Mouse (Mus musculus) embryonic facial prominence, embryonic 13.5 days (tissue): ENCODE results near the gene Ccdc157. TPM values are rescaled to one million over a fixed set of nuclear protein-coding genes. Genes with fewer than 3 reads are reported as not detected.
A peak's percentile ranks its signal among the peaks of the same experiment; 100 is the strongest.

Source experiments
- ATAC-seq: fragments of 200-750 bp; cut with Nextera tagmentation; 2 replicates; pipeline ENCODE4 v1.8.0; 2017; ENCODE audit warnings: low read depth; ENCODE audit not compliant: insufficient number of reproducible peaks, insufficient read depth, low FRiP score, low TSS enrichment
- H3K27ac ChIP-seq: fragments of 300-500 bp; sonication (generic); 2 replicates; pipeline ENCODE4 v1.5.1; 2015; ENCODE audit warnings: moderate library complexity, mild to moderate bottlenecking, inconsistent platforms
- H3K27me3 ChIP-seq: fragments of 300-500 bp; sonication (generic); 2 replicates; pipeline ENCODE4 v1.6.1; 2015; ENCODE audit warnings: mild to moderate bottlenecking, inconsistent platforms
- H3K36me3 ChIP-seq: fragments of 300-500 bp; sonication (generic); 2 replicates; pipeline ENCODE4 v1.6.1; 2015; ENCODE audit warnings: mild to moderate bottlenecking, inconsistent platforms
- H3K4me1 ChIP-seq: fragments of 300-500 bp; sonication (generic); 2 replicates; pipeline ENCODE4 v1.6.1; 2015; ENCODE audit warnings: inconsistent platforms
- H3K4me2 ChIP-seq: fragments of 300-500 bp; sonication (generic); 2 replicates; pipeline ENCODE4 v1.6.1; 2015; ENCODE audit warnings: moderate library complexity, mild to moderate bottlenecking, inconsistent platforms
- H3K4me3 ChIP-seq: fragments of 300-500 bp; sonication (generic); 2 replicates; pipeline ENCODE4 v1.5.1; 2015; ENCODE audit warnings: mild to moderate bottlenecking, inconsistent platforms
- H3K9ac ChIP-seq: fragments of 300-500 bp; sonication (generic); 2 replicates; pipeline ENCODE4 v1.6.1; 2015; ENCODE audit warnings: mild to moderate bottlenecking, inconsistent platforms
- H3K9me3 ChIP-seq: fragments of 300-500 bp; sonication (generic); 2 replicates; pipeline ENCODE4 v1.6.1; 2016; ENCODE audit warnings: inconsistent platforms
- WGBS: fragments of 180-500 bp; shearing (Covaris S2); methylation state at CpG from one replicate; pipeline ENCODE4 v1.1.7; 2015; ENCODE audit warnings: mixed read lengths; 5-methylcytosine and 5-hydroxymethylcytosine counted together
- microRNA-seq: library from miRNA; unstranded; fragments of <30 nt; microRNA quantifications from one replicate; pipeline ENCODE4, GENCODE M21; 2016
- polyA plus RNA-seq: library from polyadenylated mRNA; unstranded; fragments of >200 nt; fragmentation: Nextera tagmentation; extraction: Ambion mirVana; gene quantifications from 2 replicates; pipeline ENCODE4 v1.2.1, GENCODE M21; 2015

Ccdc157 gene
- polyA plus RNA-seq, 1 experiment from 2014 or later: 8.2 TPM

DNA sequence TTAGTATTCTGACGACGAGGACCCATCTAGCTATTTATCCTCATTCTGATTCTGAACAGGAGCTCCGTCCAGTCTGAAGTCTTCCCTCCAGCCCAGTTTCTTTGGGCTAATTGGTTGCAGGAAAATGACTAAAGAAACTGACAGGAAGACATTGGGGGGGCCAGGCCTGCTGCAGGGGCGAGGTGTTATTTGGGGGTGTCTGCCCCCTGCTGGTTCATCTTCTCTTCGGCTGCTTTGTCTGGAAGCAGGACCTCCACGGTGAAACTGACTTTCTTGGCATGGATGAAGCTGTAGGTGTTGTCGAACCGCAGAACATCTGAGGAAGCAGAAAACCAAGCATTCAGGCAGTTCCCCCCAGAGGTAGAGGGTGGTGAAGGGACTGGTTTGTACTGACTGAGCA, 62.0 kb downstream of the Ccdc157 start:
- 67% methylated on average over 8 of the region's 8 CpGs for WGBS
- H3K4me3 ChIP-seq: no peak overlapping the region

DNA sequence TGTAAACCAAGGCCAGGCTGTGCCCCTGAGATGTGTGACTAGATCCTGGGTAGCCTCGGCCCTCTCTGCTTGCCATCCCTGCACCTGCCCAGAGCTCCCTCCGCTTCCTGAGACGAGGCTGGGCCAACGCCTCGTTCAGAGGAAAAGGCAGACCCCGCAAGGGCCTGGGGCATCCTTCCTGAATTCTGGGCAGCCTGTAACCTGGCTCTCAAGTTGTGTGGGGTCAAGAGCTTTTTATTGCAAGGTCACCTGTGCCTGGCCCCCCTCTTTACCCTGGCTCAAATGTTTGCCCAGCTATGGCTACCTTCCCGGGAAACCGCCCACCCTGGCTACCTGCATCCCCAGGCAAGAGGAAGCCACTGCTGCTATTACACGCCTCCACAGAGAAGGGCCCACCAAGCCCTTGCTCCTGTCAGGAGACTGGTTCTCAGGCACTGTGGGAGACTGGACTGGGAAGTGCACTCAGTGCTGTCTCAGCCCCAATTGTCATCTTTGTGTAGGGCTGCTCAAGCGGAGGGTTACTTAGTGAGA, 62.9 kb downstream of the Ccdc157 start:
- Histone ChIP-seq H3K4me1 (peaks cover 25% of the 10 kb centered on the region), H3K4me3 (peak overlapping the region; percentile 56), H3K27ac (peak overlapping the region; percentile 87), H3K4me2 (peak overlapping the region; percentile 88), H3K9me3 (no peaks in the 10 kb centered on the region), H3K9ac (peak overlapping the region; percentile 85), H3K36me3 (peaks cover 2% of the 10 kb centered on the region; the same call in 1 of the 2 replicates), H3K27me3 (no peaks in the 10 kb centered on the region)
- WGBS: 34% methylated on average over 10 of the region's 10 CpGs
- no peak for ATAC-seq

More for the DNA sequence above, 62.0 kb downstream of the Ccdc157 start:
- Histone ChIP-seq H3K9ac (no peak overlapping the region), H3K36me3 (0 out of 2 replicates have a peak, but pooled peaks cover 2% of the 10 kb centered on the region), H3K4me2 (no peak overlapping the region), H3K27me3 (no peaks in the 10 kb centered on the region), H3K4me1 (peaks cover 25% of the 10 kb centered on the region), H3K9me3 (no peaks in the 10 kb centered on the region), H3K27ac (no peak overlapping the region)
- no peak for ATAC-seq

DNA sequence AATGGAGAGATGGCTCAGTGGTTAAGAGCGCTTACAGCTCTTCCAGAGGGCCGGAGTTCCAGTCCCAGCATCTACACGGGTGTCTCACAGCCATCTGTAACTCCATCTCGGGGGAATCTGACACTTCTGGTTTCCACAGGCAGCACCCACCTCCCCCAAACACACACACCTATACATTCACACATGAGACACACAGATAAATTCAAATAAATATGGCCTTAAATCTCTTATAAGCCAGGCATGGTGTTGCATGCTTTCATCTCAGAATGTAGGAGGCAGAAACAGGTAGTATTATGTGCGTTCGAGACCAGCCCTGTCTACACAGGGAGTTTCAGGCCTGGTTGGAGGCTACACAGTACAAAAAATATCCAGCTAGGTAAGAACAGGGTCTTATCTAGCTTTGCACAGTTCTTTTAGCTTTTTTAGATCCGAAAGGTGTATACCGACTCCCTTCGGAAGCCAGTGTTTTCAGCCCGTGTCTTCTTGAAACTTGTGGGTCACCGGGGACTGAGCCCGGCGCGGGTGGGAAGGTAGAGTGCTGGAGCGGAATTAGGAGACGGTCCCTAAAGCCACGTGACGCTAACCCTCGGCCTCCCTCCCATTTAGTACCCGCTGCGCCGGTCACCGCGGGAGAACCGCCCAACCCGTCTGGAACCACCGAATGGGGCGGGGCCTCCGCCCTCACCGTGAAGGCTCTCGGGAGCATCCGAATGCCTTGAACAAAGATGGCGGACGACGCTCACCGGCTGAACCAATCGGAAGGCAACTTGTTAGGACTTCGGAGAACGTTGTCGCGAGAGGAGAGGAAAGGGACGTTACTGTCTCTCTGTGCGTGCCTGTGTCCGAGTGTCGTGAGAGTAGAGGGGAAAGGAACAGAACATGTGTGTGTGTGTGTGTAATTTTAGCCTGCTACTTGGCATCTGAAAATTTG, 63.8 kb downstream of the Ccdc157 start:
- no peaks in the 10 kb centered on the region for H3K9me3 ChIP-seq
- peaks cover 11% of the 10 kb centered on the region; the same call in 1 of the 2 replicates for H3K36me3 ChIP-seq
- peak overlapping the region; percentile 88 for H3K27ac ChIP-seq
- ATAC-seq: peak; percentile 94
- H3K4me3 ChIP-seq: peak overlapping the region; percentile 56
- 2% methylated on average over 45 of the region's 45 CpGs for WGBS
- H3K27me3 ChIP-seq: no peaks in the 10 kb centered on the region
- peak overlapping the region; percentile 85 for H3K9ac ChIP-seq
- peak overlapping the region; percentile 88 for H3K4me2 ChIP-seq
- peaks cover 25% of the 10 kb centered on the region for H3K4me1 ChIP-seq

GRCm38 (mm10) chr11:4095171-4096053, 64.7 kb downstream of the Ccdc157 start, which contains the start of gene Mtfp1:
Gene Mtfp1 (minus strand): TSS chr11:4095445.
- peak within 1 kb of the TSS; percentile 88 for H3K4me2 ChIP-seq
- H3K9me3 ChIP-seq: no peaks in the 10 kb centered on the region
- no peak for ATAC-seq
- H3K27me3 ChIP-seq: no peaks in the 10 kb centered on the region
- peaks cover 15% of the 10 kb centered on the region; the same call in 1 of the 2 replicates for H3K36me3 ChIP-seq
- peaks cover 25% of the 10 kb centered on the region for H3K4me1 ChIP-seq
- peak within 1 kb of the TSS; percentile 88 for H3K27ac ChIP-seq
- peak within 1 kb of the TSS; percentile 56 for H3K4me3 ChIP-seq
- WGBS: 7% methylated on average over 33 of the region's 34 CpGs
- peak within 1 kb of the TSS; percentile 67 for H3K9ac ChIP-seq

GRCm38 (mm10) chr11:4094378-4095170, 65.5 kb downstream of the Ccdc157 start:
- H3K4me2 ChIP-seq: peak overlapping the region; percentile 88
- no peaks in the 10 kb centered on the region for H3K9me3 ChIP-seq
- H3K36me3 ChIP-seq: peaks cover 15% of the 10 kb centered on the region; the same call in 1 of the 2 replicates
- ATAC-seq: no peak
- WGBS: 7% methylated on average over 23 of the region's 24 CpGs
- H3K4me1 ChIP-seq: peaks cover 25% of the 10 kb centered on the region
- no peaks in the 10 kb centered on the region for H3K27me3 ChIP-seq
- peak overlapping the region; percentile 88; the same call in 1 of the 2 replicates for H3K27ac ChIP-seq
- peak overlapping the region; percentile 56 for H3K4me3 ChIP-seq
- peak overlapping the region; percentile 67 for H3K9ac ChIP-seq

- Histone ChIP-seq H3K4me3 (peak overlapping the region; percentile 56; the same call in 1 of the 2 replicates), H3K9ac (no peak overlapping the region), H3K36me3 (peaks cover 15% of the 10 kb centered on the region; the same call in 1 of the 2 replicates), H3K4me2 (peak overlapping the region; percentile 88), H3K4me1 (peaks cover 25% of the 10 kb centered on the region), H3K27me3 (no peaks in the 10 kb centered on the region), H3K9me3 (no peaks in the 10 kb centered on the region), H3K27ac (no peak overlapping the region)
- 86% methylated on average over 18 of the region's 18 CpGs for WGBS
- no peak for ATAC-seq
These were observed 66.4 kb downstream of the Ccdc157 start for GRCm38 (mm10) chr11:4093459-4094377.

Small RNA genes within 50 kb of the gene (microRNA-seq; reads per million reads assigned to microRNA genes)
- 5.4 reads per million, percentile 19 among the genes with 10 or more reads in this experiment for gene Mir3060

Other genes starting within 250 kb of the Ccdc157 start
- gene Slc35e4, start 245.6 kb downstream of the Ccdc157 start, polyA plus RNA-seq: 7.7 and 8.6 TPM in 2 replicates
- gene Tcn2, start 228.1 kb downstream of the Ccdc157 start, polyA plus RNA-seq: 38.9 and 42.1 TPM in 2 replicates
- gene Pes1, start 196.3 kb downstream of the Ccdc157 start, polyA plus RNA-seq: 78.6 and 80.9 TPM in 2 replicates
- 0.17 TPM in 1 of 2 replicates, not detected in the other for gene 4930556J24Rik, start 183.5 kb downstream of the Ccdc157 start, polyA plus RNA-seq
- 2.3 and 2.6 TPM in 2 replicates for gene Gal3st1, start 176.7 kb downstream of the Ccdc157 start, polyA plus RNA-seq
- gene Sec14l4, start 128.8 kb downstream of the Ccdc157 start, polyA plus RNA-seq: 0.52 and 0.85 TPM in 2 replicates
- not detected in 2 replicates for gene Sec14l3, start 95.5 kb downstream of the Ccdc157 start, polyA plus RNA-seq
- 6.7 and 7.7 TPM in 2 replicates for gene Mtfp1, start 64.8 kb downstream of the Ccdc157 start, polyA plus RNA-seq
- 2.0 and 3.8 TPM in 2 replicates for gene Sec14l2, start 36.9 kb downstream of the Ccdc157 start, polyA plus RNA-seq
- 37.4 and 39.4 TPM in 2 replicates for gene Rnf215, start 25.1 kb downstream of the Ccdc157 start, polyA plus RNA-seq
- gene Sf3a1, start 57 bp upstream of the Ccdc157 start, polyA plus RNA-seq: 59.6 and 71.6 TPM in 2 replicates
- gene Tbc1d10a, start 26.5 kb upstream of the Ccdc157 start, polyA plus RNA-seq: 39.2 and 39.4 TPM in 2 replicates
- 6.6 and 7.1 TPM in 2 replicates for gene Castor1, start 57.9 kb upstream of the Ccdc157 start, polyA plus RNA-seq
- gene Osm, start 76.1 kb upstream of the Ccdc157 start, polyA plus RNA-seq: not detected in 2 replicates
- 0.15 and 0.18 TPM in 2 replicates for gene Lif, start 97.3 kb upstream of the Ccdc157 start, polyA plus RNA-seq